Mouse (Mus musculus) ES-Bruce4 (cell line): ENCODE data around the gene 6030468B19Rik. TPM values are rescaled to one million over a fixed set of nuclear protein-coding genes. Genes with fewer than 3 reads are reported as not detected.

Source experiments
- H3K27ac ChIP-seq: 2 replicates; pipeline ENCODE4 v1.5.1; 2012; ENCODE audit warnings: low read length, inconsistent platforms; ENCODE audit not compliant: insufficient read depth
- H3K27me3 ChIP-seq: 2 replicates; pipeline ENCODE4 v1.6.1; 2012; ENCODE audit warnings: mild to moderate bottlenecking, low read length, inconsistent platforms; ENCODE audit not compliant: control insufficient read depth, poor library complexity, insufficient read depth, severe bottlenecking
- H3K36me3 ChIP-seq: 2 replicates; pipeline ENCODE4 v1.6.1; 2012; ENCODE audit warnings: inconsistent platforms, mild to moderate bottlenecking, low read length, moderate library complexity; ENCODE audit not compliant: control insufficient read depth, poor library complexity, insufficient read depth, severe bottlenecking
- H3K4me1 ChIP-seq: one replicate; pipeline ENCODE4 v1.8.1; 2011; ENCODE audit warnings: low read length; ENCODE audit not compliant: control insufficient read depth, insufficient read depth
- H3K4me3 ChIP-seq: 2 replicates; pipeline ENCODE4 v1.5.1; 2011; ENCODE audit warnings: low read depth, mild to moderate bottlenecking, low read length
- H3K9ac ChIP-seq: 2 replicates; pipeline ENCODE4 v1.6.1; 2012; ENCODE audit warnings: low read depth, mild to moderate bottlenecking, inconsistent platforms; ENCODE audit not compliant: poor library complexity, severe bottlenecking
- H3K9me3 ChIP-seq: replicated peaks from 2 replicates; pipeline ENCODE4 v1.6.1; 2012; ENCODE audit warnings: mild to moderate bottlenecking, low read length, inconsistent platforms; ENCODE audit not compliant: control insufficient read depth, poor library complexity, insufficient read depth, severe bottlenecking
- CTCF ChIP-seq: IDR thresholded peaks from one replicate; pipeline ENCODE4 v1.8.1; 2011; ENCODE audit warnings: low read depth, low read length
- EP300 ChIP-seq: IDR thresholded peaks from 2 replicates; pipeline ENCODE4 v1.6.1; 2011; ENCODE audit warnings: low read depth, low read length; ENCODE audit not compliant: insufficient read depth
- POLR2A ChIP-seq: IDR thresholded peaks from one replicate; pipeline ENCODE4 v1.8.1; 2011; ENCODE audit warnings: low read length; ENCODE audit not compliant: insufficient read depth
- polyA plus RNA-seq: library from polyadenylated mRNA; stranded (reverse); fragments of >200 nt; gene quantifications from 2 replicates; pipeline ENCODE4 v1.2.4, GENCODE M21; 2011; ENCODE audit warnings: low read depth; ENCODE audit not compliant: missing spikeins, insufficient read depth, insufficient read length

The 6030468B19Rik gene
- polyA plus RNA-seq, 1 experiment, result not detected

- Histone ChIP-seq H3K9me3 (no peaks in the 10 kb centered on the region), H3K4me1 (peaks cover 4% of the 10 kb centered on the region), H3K9ac (peak overlapping the region; percentile 57)
Measured at GRCm38 (mm10) chr11:117780582-117781111, 16.8 kb upstream of the 6030468B19Rik start.

GRCm38 (mm10) chr11:117781199-117781821 lies 16.1 kb upstream of the 6030468B19Rik start:
- Histone ChIP-seq H3K27ac (peak overlapping the region; percentile 24), H3K36me3 (no peaks in the 10 kb centered on the region), H3K4me1 (peaks cover 4% of the 10 kb centered on the region), H3K4me3 (peak overlapping the region; percentile 80), H3K9ac (peak overlapping the region; percentile 11; the same call in 1 of the 2 replicates), H3K9me3 (no peaks in the 10 kb centered on the region), H3K27me3 (no peaks in the 10 kb centered on the region)
- TF ChIP-seq CTCF (no peak), EP300 (0 out of 2 replicates have a peak, but pooled peaks have one; percentile 28), POLR2A (no peak)

More at GRCm38 (mm10) chr11:117780582-117781111, 16.8 kb upstream of the 6030468B19Rik start:
- TF ChIP-seq EP300 (peak; percentile 50; the same call in 1 of the 2 replicates), CTCF (no peak)
- Histone ChIP-seq H3K27me3 (no peaks in the 10 kb centered on the region), H3K4me3 (peak overlapping the region; percentile 80), H3K36me3 (no peaks in the 10 kb centered on the region), H3K27ac (peak overlapping the region; percentile 24; the same call in 1 of the 2 replicates)

- peaks cover 4% of the 10 kb centered on the region for H3K4me1 ChIP-seq
- peak within 1 kb of the TSS; percentile 51 for H3K9ac ChIP-seq
- H3K27me3 ChIP-seq, result no peaks in the 10 kb centered on the region
- peak within 1 kb of the TSS; percentile 80 for H3K4me3 ChIP-seq
- no peaks in the 10 kb centered on the region for H3K9me3 ChIP-seq
- no peaks in the 10 kb centered on the region for H3K36me3 ChIP-seq
- peak within 1 kb of the TSS; percentile 24 for H3K27ac ChIP-seq
- no peak for TF ChIP-seq CTCF
- TF ChIP-seq POLR2A, result no peak
- 0 out of 2 replicates have a peak, but pooled peaks have one; percentile 18 for TF ChIP-seq EP300
Measured at GRCm38 (mm10) chr11:117781993-117782704, 15.3 kb upstream of the 6030468B19Rik start, which contains the start of the genes Tmc8 and Tmc6. Gene Tmc8, plus strand, starts transcription at chr11:117782076. Gene Tmc6, minus strand, starts transcription at chr11:117782198.

- Histone ChIP-seq H3K9me3 (no peaks in the 10 kb centered on the region), H3K36me3 (no peaks in the 10 kb centered on the region), H3K9ac (peak overlapping the region; percentile 51), H3K4me1 (peaks cover 4% of the 10 kb centered on the region), H3K4me3 (peak overlapping the region; percentile 66), H3K27me3 (no peaks in the 10 kb centered on the region), H3K27ac (no peak overlapping the region)
- TF ChIP-seq CTCF, result no peak
- TF ChIP-seq EP300, result no peak
- no peak for TF ChIP-seq POLR2A
Measured at GRCm38 (mm10) chr11:117782705-117783034, 14.8 kb upstream of the 6030468B19Rik start.

GRCm38 (mm10) chr11:117783089-117783488 lies 14.4 kb upstream of the 6030468B19Rik start:
- peak overlapping the region; percentile 66 for H3K4me3 ChIP-seq
- H3K27me3 ChIP-seq, result no peaks in the 10 kb centered on the region
- H3K9ac ChIP-seq, result peak overlapping the region; percentile 51
- H3K27ac ChIP-seq, result no peak overlapping the region
- no peaks in the 10 kb centered on the region for H3K36me3 ChIP-seq
- TF ChIP-seq EP300 (no peak), CTCF (peak; percentile 43), POLR2A (no peak)
- H3K9me3 ChIP-seq, result no peaks in the 10 kb centered on the region
- H3K4me1 ChIP-seq, result peaks cover 4% of the 10 kb centered on the region
